Mouse (Mus musculus): Measurements from ENCODE around the gene Barx2.

- TF ChIP-seq EP300 (IDR thresholded peaks at IDR 0.05; ENCODE audit: low read depth) (no peak), CTCF (IDR thresholded peaks at IDR 0.05; ENCODE audit: low read depth) (no peak)
Measured at GRCm38 (mm10) chr9:31850706-31851105, 62.6 kb downstream of the Barx2 start.

All from liver, postnatal 0 days (tissue).